Comparison of ENCODE assay signal across 11 mouse cellular contexts in genomic region chr12:104422615-104423392, GRCm38 (mm10). TPM values are rescaled to one million over a fixed set of nuclear protein-coding genes. Genes with fewer than 3 reads are reported as not detected.
A peak's percentile ranks its signal among the peaks of the same experiment; 100 is the strongest.
DNase-seq lines count a peak whose midpoint lies in the region; ATAC-seq lines count a peak whose summit lies in the region.
"Had no signal": no experiment of that assay in that cellular context is flagged by ENCODE, and none has a peak within 500 bp of the region (broad histone marks: within the 10 kb centered on the region; RNA-seq: fewer than 3 reads in every experiment).

No protein-coding gene starts in this region.

- H3K4me2 ChIP-seq in limb, embryonic 12.5 days = no peak overlapping the region
- no peak overlapping the region for H3K4me2 ChIP-seq in heart, embryonic 16.5 days (ENCODE audit: low read depth, low read length)
- H3K4me2 ChIP-seq: liver, embryonic 13.5 days had no signal

- H3K27ac ChIP-seq in limb, embryonic 12.5 days = no peak overlapping the region
- no peak overlapping the region for H3K27ac ChIP-seq in limb, embryonic 10.5 days
- H3K27ac ChIP-seq in heart, embryonic 16.5 days (ENCODE audit: low read length) = no peak overlapping the region
- no peak overlapping the region for H3K27ac ChIP-seq in midbrain, embryonic 10.5 days (replicated peaks)
- H3K27ac ChIP-seq: liver, embryonic 13.5 days had no signal

- peak; percentile 46; the same call in 1 of the 2 replicates for ATAC-seq in limb, embryonic 12.5 days (ENCODE audit: insufficient number of reproducible peaks, insufficient read depth, low FRiP score, low TSS enrichment, low read depth)
- peak; percentile 71 for ATAC-seq in heart, embryonic 16.5 days (replicated peaks; ENCODE audit: extremely low read depth, insufficient read depth, low FRiP score)
- ATAC-seq: intestine, embryonic 16.5 days had no signal

- H3K9me3 ChIP-seq in limb, embryonic 12.5 days = no peaks in the 10 kb centered on the region
- H3K9me3 ChIP-seq in limb, embryonic 10.5 days (replicated peaks) = no peaks in the 10 kb centered on the region
- no peaks in the 10 kb centered on the region for H3K9me3 ChIP-seq in heart, embryonic 16.5 days (replicated peaks; ENCODE audit: control insufficient read depth, low read length)
- no peaks in the 10 kb centered on the region for H3K9me3 ChIP-seq in midbrain, embryonic 10.5 days (replicated peaks)
- H3K9me3 ChIP-seq: liver, embryonic 13.5 days had no signal

- 67% methylated on average over 11 of the region's 11 CpGs for WGBS in limb, embryonic 12.5 days
- WGBS in limb, embryonic 10.5 days = 88% methylated on average over 11 of the region's 11 CpGs
- 49% methylated on average over 11 of the region's 11 CpGs for WGBS in heart, embryonic 16.5 days
- WGBS in midbrain, embryonic 10.5 days = 86% methylated on average over 11 of the region's 11 CpGs

- H3K4me1 ChIP-seq in limb, embryonic 12.5 days (replicated peaks) = peaks cover 9% of the 10 kb centered on the region; the same call in 1 of the 2 replicates
- H3K4me1 ChIP-seq in limb, embryonic 10.5 days = peaks cover 9% of the 10 kb centered on the region
- H3K4me1 ChIP-seq in heart, embryonic 16.5 days (ENCODE audit: control insufficient read depth, insufficient read depth, low read length) = no peaks in the 10 kb centered on the region; the same call in 1 of the 2 replicates
- peaks cover 17% of the 10 kb centered on the region for H3K4me1 ChIP-seq in midbrain, embryonic 10.5 days
- H3K4me1 ChIP-seq: liver, embryonic 13.5 days had no signal

- no peak overlapping the region for H3K4me3 ChIP-seq in limb, embryonic 12.5 days (replicated peaks)
- H3K4me3 ChIP-seq in limb, embryonic 10.5 days = no peak overlapping the region
- no peak overlapping the region for H3K4me3 ChIP-seq in heart, embryonic 16.5 days (ENCODE audit: low read length)
- H3K4me3 ChIP-seq in midbrain, embryonic 10.5 days = no peak overlapping the region
- H3K4me3 ChIP-seq: liver, embryonic 13.5 days had no signal

- no peaks in the 10 kb centered on the region for H3K36me3 ChIP-seq in limb, embryonic 12.5 days
- no peaks in the 10 kb centered on the region for H3K36me3 ChIP-seq in limb, embryonic 10.5 days
- H3K36me3 ChIP-seq in heart, embryonic 16.5 days (ENCODE audit: control insufficient read depth, insufficient read depth) = no peaks in the 10 kb centered on the region
- no peaks in the 10 kb centered on the region for H3K36me3 ChIP-seq in midbrain, embryonic 10.5 days
- H3K36me3 ChIP-seq: liver, embryonic 13.5 days had no signal

- no peak overlapping the region for H3K9ac ChIP-seq in limb, embryonic 12.5 days (replicated peaks)
- H3K9ac ChIP-seq in heart, embryonic 16.5 days (ENCODE audit: low read length) = no peak overlapping the region
- H3K9ac ChIP-seq: liver, embryonic 13.5 days had no signal

- H3K27me3 ChIP-seq in limb, embryonic 12.5 days = peaks cover 9% of the 10 kb centered on the region
- H3K27me3 ChIP-seq in limb, embryonic 10.5 days (ENCODE audit: low read depth, poor library complexity, severe bottlenecking) = no peaks in the 10 kb centered on the region
- H3K27me3 ChIP-seq in heart, embryonic 16.5 days (ENCODE audit: control insufficient read depth, insufficient read depth, low read length) = no peaks in the 10 kb centered on the region; the same call in 1 of the 2 replicates
- H3K27me3 ChIP-seq in midbrain, embryonic 10.5 days (ENCODE audit: low read depth, poor library complexity, severe bottlenecking) = no peaks in the 10 kb centered on the region; the same call in 1 of the 2 replicates
- H3K27me3 ChIP-seq: liver, embryonic 13.5 days had no signal

- DNase-seq in limb, embryonic 10.5 days (ENCODE audit: low spot score) = no peak
- peak; percentile 79 for DNase-seq in R1 (ENCODE audit: low read depth, low spot score)
- peak; percentile 80 to 85 for DNase-seq in kidney, postnatal 25 days
- DNase-seq in cerebellum, adult 11-12 months = no peak
- DNase-seq in c-Kit-positive CD71-positive TER-119-positive erythroid progenitor cells, embryonic 14.5 days (ENCODE audit: low spot score) = no peak
- no peak for DNase-seq in midbrain, embryonic 10.5 days (ENCODE audit: low spot score)
- DNase-seq: gastrocnemius, postnatal 36 days; liver, embryonic 13.5 days had no signal

RNA-seq across cellular contexts. Expression of gene Serpina3n, which starts 16.3 kb away (rescaled TPM):
- polyA plus RNA-seq in limb, embryonic 12.5 days (2016; fragmentation: Nextera tagmentation; extraction: Ambion mirVana) = not detected in 2 replicates
- polyA plus RNA-seq in limb, embryonic 10.5 days (2016; fragmentation: Nextera tagmentation; extraction: Ambion mirVana) = not detected in 2 replicates
- polyA plus RNA-seq in heart, embryonic 16.5 days (2015; fragmentation: Nextera tagmentation; extraction: Ambion mirVana) = 0.46 and 0.55 TPM in 2 replicates
- not detected in 2 replicates for polyA plus RNA-seq in midbrain, embryonic 10.5 days (2016; fragmentation: Nextera tagmentation; extraction: Ambion mirVana)

RNA-seq across cellular contexts. Expression of gene Gsc, which starts 50.3 kb away (rescaled TPM):
- 29.0 and 32.3 TPM in 2 replicates for polyA plus RNA-seq in limb, embryonic 12.5 days (2016; fragmentation: Nextera tagmentation; extraction: Ambion mirVana)
- 20.1 and 34.2 TPM in 2 replicates for polyA plus RNA-seq in limb, embryonic 10.5 days (2016; fragmentation: Nextera tagmentation; extraction: Ambion mirVana)
- 0.39 and 0.43 TPM in 2 replicates for polyA plus RNA-seq in heart, embryonic 16.5 days (2015; fragmentation: Nextera tagmentation; extraction: Ambion mirVana)
- polyA plus RNA-seq in midbrain, embryonic 10.5 days (2016; fragmentation: Nextera tagmentation; extraction: Ambion mirVana) = 0.24 and 0.27 TPM in 2 replicates

Comparison
In these comparisons a context has a peak if more than half of its experiments do, and no peak if none do; other contexts are left out.
1. DNase-seq: peak in R1 (single experiment) and kidney, postnatal 25 days (2 of 2); none in limb, embryonic 10.5 days (single experiment), cerebellum, adult 11-12 months (single experiment), c-Kit-positive CD71-positive TER-119-positive erythroid progenitor cells, embryonic 14.5 days (single experiment) and midbrain, embryonic 10.5 days (single experiment).
2. RNA of gene Gsc, which starts 50.3 kb away (polyA plus RNA-seq): 20.1 to 34.2 TPM in limb, embryonic 10.5 days and 29.0 to 32.3 TPM in limb, embryonic 12.5 days; 0.39 to 0.43 TPM in heart, embryonic 16.5 days and 0.24 to 0.27 TPM in midbrain, embryonic 10.5 days; every median in the first group is over 10 times any median in the second.